Mouse (Mus musculus): ENCODE measurements around the gene Dner.
A peak's percentile ranks its signal among the peaks of the same experiment; 100 is the strongest.
"Not testable (repeated sequence)": the region's sequence is repeated elsewhere in the genome, so short reads cannot be mapped to it uniquely, and the experiment has no call there.

Dner gene

DNA sequence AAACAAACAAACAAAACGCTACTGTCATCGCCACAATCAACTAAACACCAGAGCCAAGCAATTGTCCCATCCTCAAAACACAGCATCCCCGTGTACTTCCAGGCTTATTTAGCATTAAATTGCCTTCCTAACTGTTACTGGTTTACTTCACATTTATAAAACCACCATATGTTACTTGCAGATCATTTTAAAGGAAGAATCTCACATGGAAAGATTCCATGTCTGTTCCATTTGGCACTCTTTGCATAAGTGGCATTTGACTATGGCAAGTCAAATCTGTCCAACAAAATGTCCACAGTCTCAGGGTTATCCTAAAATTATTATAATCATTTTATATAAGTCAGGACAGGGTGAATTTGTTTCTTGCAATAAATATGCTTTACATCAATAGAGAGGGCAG, 299.2 kb downstream of the Dner start:
- DNase-seq (ENCODE audit: low spot score): no peak

DNA sequence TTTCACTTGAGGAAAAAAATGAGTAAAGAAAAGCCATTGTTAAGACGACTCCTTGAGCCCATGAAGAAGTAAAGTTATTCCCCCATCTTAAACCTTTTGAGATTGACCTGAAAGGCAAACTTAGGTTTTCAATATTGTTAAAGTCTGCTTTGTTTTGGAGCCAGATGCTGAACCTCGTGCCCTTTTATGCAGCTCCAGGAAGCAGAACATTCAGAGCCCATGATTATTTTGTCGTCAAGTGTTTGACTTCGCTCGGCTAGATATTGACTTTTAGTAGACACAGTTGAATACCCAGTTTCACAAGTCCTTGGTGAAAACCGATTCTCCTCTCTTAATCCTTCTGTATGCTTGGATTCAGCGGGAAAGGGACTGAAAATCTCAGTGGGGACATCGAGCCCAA, 300.1 kb downstream of the Dner start:
- no peak for DNase-seq (ENCODE audit: low spot score)

- DNase-seq (ENCODE audit: low spot score): no peak
Observed at GRCm38 (mm10) chr1:84390961-84391360, 305.1 kb downstream of the Dner start.

DNA sequence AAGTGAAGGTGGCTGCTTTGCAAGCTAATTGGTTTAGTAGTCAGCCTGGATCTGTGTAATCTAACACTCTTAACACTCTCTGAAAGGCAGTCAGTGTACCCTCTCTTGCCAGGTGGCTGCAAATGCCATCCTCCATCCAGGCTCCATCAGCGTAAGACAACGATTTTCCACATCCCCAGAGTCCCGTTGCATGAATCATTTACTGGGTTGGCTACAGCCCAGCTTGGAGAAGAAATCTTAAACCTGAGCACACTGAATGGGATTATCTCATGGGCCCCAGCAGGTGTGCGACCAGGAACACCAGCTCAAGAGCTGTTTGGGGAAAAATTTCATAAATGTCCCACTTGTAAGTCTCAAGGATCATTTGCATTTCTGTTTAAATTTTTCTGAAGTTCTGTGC, 308.4 kb downstream of the Dner start:
- no peak for DNase-seq (ENCODE audit: low spot score)

DNA sequence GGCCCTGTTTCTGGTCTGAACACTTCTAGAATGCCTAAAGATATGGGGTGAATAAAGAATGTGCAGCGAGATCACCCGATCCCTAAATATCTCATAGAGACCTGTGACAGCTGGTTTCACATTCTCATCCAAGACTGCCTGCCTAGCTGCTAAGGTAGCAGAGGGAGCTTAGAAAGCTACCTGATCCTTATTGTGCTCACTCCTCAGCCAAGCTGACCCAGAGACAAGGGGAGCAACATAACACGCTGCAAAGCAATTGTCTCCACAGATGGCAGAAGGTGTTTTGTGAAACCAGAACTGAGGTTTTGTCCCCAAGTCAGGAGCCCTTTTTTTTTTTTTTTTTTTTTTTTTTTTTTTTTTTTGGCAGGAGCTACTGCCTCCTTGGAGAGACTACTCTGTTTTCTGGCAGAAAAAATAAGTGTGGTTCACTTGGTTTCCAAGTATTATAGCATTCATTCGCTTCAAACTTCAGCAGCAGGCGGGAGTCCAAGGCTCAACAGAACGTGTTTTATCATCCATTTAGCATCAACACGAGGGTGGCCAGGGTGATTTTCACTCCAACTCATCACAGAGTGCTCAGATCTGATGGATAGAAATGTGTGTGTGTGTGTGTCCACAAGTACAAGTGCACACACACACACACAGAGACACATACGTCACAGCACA, 309.4 kb downstream of the Dner start:
- no peak for DNase-seq (ENCODE audit: low spot score)

DNA sequence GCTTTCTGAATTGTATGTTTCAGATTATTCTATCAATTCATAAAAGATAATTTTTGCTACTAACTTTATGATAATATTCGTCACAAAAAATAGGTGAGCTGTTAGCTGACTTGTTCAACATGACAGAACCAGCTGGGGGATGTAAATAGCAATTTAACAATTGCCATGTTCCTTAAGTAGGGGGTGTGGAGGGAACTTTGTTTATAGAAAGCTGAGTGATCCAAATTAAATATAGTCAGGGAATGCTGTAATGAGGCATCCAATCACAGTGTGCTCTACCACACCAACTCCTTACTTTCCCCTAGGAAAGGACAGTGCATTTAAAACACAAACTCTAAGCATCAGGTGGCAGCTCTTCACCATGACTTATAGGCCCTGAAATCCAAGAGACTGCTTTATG, 313.3 kb downstream of the Dner start:
- no peak for DNase-seq (ENCODE audit: low spot score)

DNA sequence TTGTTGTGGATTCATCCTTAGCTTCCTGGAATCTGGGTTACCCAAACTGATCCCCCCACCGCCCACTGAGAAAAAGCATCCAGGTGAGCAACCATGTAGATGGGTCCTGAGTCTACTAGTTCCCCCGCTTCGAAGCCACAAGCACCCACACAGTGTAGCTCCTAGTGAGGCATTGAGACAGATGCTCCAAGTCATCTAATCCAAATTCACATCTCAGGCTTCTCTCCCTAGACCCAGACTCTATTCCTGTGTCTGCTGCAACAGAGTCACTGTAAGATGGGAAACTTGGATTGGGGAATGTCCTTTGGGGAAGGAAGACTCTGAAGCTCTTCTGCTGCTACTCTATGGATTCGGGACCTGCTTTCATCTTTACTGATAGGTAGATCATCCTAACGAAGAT, 314.0 kb downstream of the Dner start:
- no peak for DNase-seq (ENCODE audit: low spot score)

DNA sequence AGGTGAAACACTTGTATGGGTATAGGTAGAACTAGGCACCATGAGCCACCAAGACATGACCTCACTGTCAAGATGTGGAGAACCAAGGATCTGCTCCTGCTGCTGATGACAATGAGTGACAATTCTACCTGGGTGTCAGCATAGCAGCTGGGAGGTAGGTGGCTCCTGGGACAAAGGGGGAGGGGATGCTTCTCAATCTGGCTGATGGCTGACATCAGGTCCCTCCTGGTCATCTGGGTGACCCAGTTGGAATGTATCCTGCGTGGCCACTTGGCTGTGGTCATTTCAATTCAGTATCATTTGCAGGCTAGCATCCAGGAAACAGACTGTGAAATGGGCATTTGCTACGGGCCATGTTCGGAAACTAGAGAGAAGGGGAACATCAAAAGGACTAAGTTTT, 315.1 kb downstream of the Dner start:
- DNase-seq (ENCODE audit: low spot score): no peak

GRCm38 (mm10) chr1:84367733-84368132, 328.3 kb downstream of the Dner start:
- DNase-seq (ENCODE audit: low spot score): no peak

DNA sequence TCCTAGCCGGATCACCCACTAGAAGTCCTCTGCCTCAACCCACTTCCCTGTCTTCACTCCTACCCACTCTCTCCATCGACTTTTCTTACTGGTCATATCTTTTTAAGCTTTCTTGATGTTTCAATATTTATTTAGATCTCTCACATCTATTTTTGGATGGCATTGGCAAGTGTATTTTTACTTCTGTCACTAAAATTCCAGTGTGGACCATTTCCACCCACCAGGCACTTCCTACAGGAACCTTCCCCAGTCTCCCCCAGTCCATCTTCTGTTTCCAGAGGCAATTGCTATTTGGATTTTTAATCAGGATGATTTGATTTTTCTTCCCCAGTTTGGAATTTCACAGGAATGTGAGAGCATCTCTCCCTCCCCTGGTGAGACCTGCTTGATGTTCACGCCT, 329.5 kb downstream of the Dner start:
- no peak for DNase-seq (ENCODE audit: low spot score)

DNA sequence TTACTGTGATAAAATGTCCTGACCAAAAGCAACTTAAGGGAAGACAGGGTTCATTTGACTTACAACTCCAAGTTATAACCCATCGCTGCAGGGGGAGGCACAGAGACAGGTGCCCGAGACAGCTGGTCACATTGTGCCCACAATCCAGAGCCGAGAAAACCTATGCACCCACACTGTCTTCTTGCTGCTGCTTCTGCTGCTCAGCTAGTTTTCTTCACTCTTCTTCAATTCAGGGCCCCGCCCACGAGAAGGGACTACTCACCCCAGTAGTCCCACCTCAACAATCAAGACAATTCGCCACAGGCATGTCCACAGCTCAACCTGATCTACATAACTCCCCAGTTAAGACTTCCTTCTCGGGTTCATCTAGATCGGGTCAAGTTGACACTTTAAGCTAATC, 332.1 kb downstream of the Dner start, which contains the start of gene Pid1:
Pid1 (minus strand) TSS at position 214 of the 400 bp plus-strand sequence.
- no peak for DNase-seq (ENCODE audit: low spot score)

GRCm38 (mm10) chr1:84362709-84363617, 333.1 kb downstream of the Dner start:
- DNase-seq (ENCODE audit: low spot score): peak; percentile 16

DNA sequence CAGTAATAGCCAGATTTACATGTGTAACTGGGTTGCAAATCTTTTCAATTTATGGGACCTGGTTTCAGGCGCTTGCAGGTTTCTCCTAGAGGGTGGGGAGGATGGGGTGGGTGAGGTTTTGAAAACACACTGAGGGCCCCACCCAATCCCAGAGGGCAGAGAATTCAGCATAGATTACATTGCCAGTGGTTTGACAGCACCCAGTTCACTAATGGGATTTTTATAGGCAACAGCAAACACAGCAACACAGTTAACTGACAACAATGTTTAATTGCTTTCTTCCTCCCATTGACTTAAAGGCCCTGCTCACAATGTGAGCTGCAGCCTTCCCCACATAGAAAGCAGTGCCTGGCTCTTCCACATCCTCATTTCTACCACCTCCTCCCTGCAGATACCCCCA, 333.8 kb downstream of the Dner start:
- no peak for DNase-seq (ENCODE audit: low spot score)

DNA sequence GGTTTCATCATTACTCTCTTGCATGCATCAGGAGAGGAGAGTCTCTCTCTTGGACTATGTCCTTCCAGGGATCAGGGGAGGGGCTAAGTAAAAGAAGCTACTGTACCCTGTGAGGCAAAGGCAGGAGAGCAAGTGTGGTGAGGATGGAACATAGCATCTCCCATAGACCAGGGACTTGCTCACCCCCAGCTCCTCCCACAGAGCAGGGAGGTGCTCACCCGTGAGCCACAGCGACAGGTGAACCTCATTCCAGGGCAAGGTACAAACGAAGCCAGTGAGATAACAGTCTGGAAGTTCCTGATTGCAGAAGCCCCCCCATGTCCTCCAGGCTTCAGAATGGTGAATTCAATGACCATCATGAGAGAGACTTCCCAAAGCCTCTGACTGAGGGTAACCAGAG, 334.6 kb downstream of the Dner start:
- no peak for DNase-seq (ENCODE audit: low spot score)

DNA sequence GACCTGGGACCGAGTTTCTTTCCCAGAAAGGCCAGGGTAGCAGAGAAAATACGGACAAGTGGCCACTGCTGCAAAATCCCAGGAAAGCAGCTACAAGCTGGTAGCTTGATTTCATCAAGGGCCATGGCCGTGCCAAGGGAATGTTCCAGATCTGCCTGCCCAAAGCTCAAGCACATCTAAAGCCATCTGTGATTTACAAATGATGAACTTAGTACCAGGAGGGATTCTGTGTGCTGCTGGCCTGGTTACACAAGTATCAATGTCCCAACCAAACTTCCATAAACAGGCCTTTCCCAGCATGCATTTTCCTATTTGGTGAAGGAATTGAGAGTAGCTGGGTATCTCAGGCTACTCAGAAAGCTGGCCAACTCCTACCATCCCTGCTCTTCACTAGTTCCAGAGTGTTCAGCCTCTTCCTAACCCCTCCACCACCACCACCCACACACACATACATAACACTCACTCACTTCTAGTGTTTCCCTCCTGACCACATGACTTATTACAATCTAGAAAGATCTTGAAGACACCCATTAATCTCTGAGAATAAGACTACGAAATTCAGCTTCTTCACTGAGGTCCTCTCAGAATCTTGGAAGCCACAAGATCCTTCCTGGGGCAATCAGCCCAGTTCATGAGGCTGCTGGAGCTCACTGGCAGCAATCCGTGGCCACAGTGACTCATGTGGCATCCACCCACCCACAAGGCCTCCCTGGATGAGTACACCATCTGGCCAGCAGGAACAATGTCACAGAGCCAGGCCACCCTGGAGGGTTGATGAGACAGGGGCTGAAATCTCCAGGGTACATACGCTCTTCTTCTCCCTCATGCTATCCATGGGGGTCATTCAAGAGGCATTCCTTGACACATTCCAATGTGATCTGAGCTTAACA, 336.2 kb downstream of the Dner start:
- DNase-seq (ENCODE audit: low spot score): peak; percentile 63

DNA sequence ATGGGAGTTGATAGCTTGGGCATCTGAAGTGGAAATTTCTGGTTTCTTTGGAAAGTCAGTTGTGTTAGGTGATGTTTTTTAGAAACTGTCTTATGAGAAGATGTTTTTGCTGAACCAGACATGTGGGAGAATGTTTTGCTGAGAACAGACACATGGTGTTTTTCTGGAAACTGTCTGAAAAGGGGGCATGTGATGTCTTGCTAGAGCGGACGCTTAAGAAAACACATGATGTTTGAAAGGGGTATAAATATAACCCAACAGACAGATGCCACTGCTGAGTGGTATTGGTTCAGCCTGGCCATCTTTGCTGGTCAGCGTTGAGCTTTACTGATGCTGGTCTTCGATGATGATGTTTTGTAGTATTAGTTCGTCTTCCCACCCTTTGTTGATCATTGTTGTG, 338.8 kb downstream of the Dner start:
- DNase-seq (ENCODE audit: low spot score): no peak

- peak; percentile 43 for DNase-seq (ENCODE audit: low spot score)
Observed at GRCm38 (mm10) chr1:84350262-84350661, 345.8 kb downstream of the Dner start.

DNA sequence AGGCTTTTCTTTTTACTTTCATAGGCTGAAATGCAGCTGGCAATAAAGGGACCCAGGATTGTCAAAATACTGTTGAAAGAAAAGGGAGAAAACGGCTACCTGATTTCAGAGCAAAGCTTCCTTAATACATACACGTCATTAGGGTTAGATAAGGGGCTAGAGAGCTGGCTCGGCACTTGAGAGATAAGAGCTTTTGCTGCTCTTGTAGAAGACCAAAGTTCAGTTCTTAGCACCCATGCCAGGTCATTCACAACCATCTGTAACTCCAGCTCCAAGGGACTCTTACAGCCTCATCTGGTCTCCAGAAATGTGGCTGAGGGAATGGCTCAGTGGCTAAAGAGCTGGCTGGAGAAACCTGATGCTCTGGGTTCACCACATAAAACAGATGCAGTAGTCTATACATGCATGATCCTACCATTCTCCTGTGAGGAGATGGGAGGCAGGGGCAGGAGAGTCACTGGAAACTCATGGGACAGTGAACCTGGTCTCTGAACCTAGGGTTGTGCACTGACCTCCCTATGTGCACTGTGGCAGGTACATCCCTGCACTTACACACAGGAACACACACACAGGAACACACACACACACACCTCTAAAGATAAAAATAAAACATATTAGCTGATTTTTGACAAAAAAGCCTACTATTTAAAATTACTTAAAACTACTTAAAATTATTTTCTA, 348.1 kb downstream of the Dner start:
- no peak for DNase-seq (ENCODE audit: low spot score)

DNA sequence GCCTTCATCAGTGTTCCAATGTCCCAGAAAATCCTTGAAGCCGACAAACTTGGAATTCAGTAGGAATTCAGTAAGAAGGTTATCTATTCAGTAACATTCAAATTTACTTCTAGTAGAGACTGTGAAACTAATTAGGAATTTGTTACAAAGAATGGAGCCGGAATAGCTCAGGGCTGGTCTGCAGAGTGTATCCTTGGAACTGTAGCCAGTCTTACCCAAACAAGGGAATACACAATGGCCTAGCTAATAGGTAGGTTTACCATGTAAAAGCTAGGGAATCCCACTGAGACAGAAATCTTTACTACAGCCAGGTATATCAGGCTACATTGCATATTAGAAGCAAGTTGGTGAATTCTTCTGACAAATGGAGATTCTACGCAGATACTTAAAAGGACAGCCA, 363.2 kb downstream of the Dner start:
- DNase-seq (ENCODE audit: low spot score): not testable (repeated sequence)

DNA sequence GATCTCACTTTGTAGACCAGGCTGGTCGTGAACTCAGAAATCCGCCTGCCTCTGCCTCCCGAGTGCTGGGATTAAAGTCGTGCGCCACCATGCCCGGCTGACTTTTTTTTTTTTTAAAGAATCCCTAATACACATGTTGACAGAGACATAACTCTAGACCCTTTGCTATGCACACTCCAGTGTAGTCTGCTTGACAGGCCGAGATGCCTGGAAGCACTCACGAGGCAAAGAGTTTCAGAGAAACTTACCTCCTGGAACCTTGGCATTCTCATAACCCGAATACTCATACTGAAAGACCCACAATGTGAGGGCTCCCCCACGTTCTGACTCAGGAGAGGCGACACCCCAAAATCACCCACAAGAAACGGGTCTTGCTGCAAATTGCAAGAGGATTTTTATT, 364.2 kb downstream of the Dner start:
- not testable (repeated sequence) for DNase-seq (ENCODE audit: low spot score)

GRCm38 (mm10) chr1:84325309-84325708, 370.7 kb downstream of the Dner start:
- DNase-seq (ENCODE audit: low spot score): no peak

- DNase-seq (ENCODE audit: low spot score): no peak
Observed at GRCm38 (mm10) chr1:84321327-84321726, 374.7 kb downstream of the Dner start.
